Mouse (Mus musculus) CH12F3 (cell line): ENCODE measurements at regions not wholly inside any gene's neighbourhood (a gene's known extent, or its start where the extent isn't known, plus 50 kb on each side); places are given as distances from the start of the nearest gene placed in this dataset.

ENCODE experiments used
- in situ Hi-C: fragments of 300-500 bp; cut with MboI; formaldehyde crosslinking; loops from 2 replicates; pipeline ENCODE4 v1.14.3; 2020; ENCODE audit warnings: low sequenced_read_pairs

GRCm38 (mm10) chr3:35027898-35028297, 377.7 kb downstream of the Sox2 start:
- in situ Hi-C loops, result no loop called here

GRCm38 (mm10) chr3:35029924-35030323, 379.7 kb downstream of the Sox2 start:
- in situ Hi-C loops, result no loop called here

GRCm38 (mm10) chr3:35033587-35033986, 383.4 kb downstream of the Sox2 start:
- in situ Hi-C loops, result no loop called here

- in situ Hi-C loops, result no loop called here
Measured at GRCm38 (mm10) chr3:35035234-35035633, 385.0 kb downstream of the Sox2 start.

- in situ Hi-C loops, result no loop called here
Measured at GRCm38 (mm10) chr3:35043705-35044104, 393.5 kb downstream of the Sox2 start.

- in situ Hi-C loops, result no loop called here
Measured at GRCm38 (mm10) chr3:35059438-35059837, 409.2 kb downstream of the Sox2 start.

GRCm38 (mm10) chr3:35060042-35060441, 409.8 kb downstream of the Sox2 start:
- in situ Hi-C loops, result no loop called here

- in situ Hi-C loops, result no loop called here
Measured at GRCm38 (mm10) chr3:35066824-35067223, 416.6 kb downstream of the Sox2 start.

GRCm38 (mm10) chr3:35068586-35068985, 418.4 kb downstream of the Sox2 start:
- in situ Hi-C loops, result no loop called here

GRCm38 (mm10) chr3:35071046-35071445, 420.8 kb downstream of the Sox2 start:
- in situ Hi-C loops, result no loop called here

GRCm38 (mm10) chr3:35079887-35080286, 429.7 kb downstream of the Sox2 start:
- in situ Hi-C loops, result loop anchor here (25.0 kb wide), 1 partner anchor 1118 kb away; no protein-coding TSS in a partner anchor

GRCm38 (mm10) chr3:35084091-35084867, 434.1 kb downstream of the Sox2 start:
- in situ Hi-C loops, result loop anchor here (25.0 kb wide), 1 partner anchor 1122 kb away; no protein-coding TSS in a partner anchor

- in situ Hi-C loops, result loop anchor here (25.0 kb wide), 1 partner anchor 1126 kb away; no protein-coding TSS in a partner anchor
Measured at GRCm38 (mm10) chr3:35088241-35089080, 438.3 kb downstream of the Sox2 start.

GRCm38 (mm10) chr3:35090496-35091133, 440.4 kb downstream of the Sox2 start:
- in situ Hi-C loops, result loop anchor here (25.0 kb wide), 1 partner anchor 1128 kb away; no protein-coding TSS in a partner anchor

- in situ Hi-C loops, result loop anchor here (25.0 kb wide), 1 partner anchor 1131 kb away; no protein-coding TSS in a partner anchor
Measured at GRCm38 (mm10) chr3:35093001-35093400, 442.8 kb downstream of the Sox2 start.

GRCm38 (mm10) chr3:35095221-35095620, 445.0 kb downstream of the Sox2 start:
- in situ Hi-C loops, result loop anchor here (25.0 kb wide), 1 partner anchor 1133 kb away; no protein-coding TSS in a partner anchor

- in situ Hi-C loops, result loop anchor here (25.0 kb wide), 1 partner anchor 1134 kb away; no protein-coding TSS in a partner anchor
Measured at GRCm38 (mm10) chr3:35096381-35096780, 446.2 kb downstream of the Sox2 start.

GRCm38 (mm10) chr3:35097766-35098165, 447.6 kb downstream of the Sox2 start:
- in situ Hi-C loops, result loop anchor here (25.0 kb wide), 1 partner anchor 1135 kb away; no protein-coding TSS in a partner anchor

GRCm38 (mm10) chr3:35099226-35099625, 449.0 kb downstream of the Sox2 start:
- in situ Hi-C loops, result loop anchor here (25.0 kb wide), 1 partner anchor 1137 kb away; no protein-coding TSS in a partner anchor

GRCm38 (mm10) chr3:35099876-35100420, 449.7 kb downstream of the Sox2 start:
- in situ Hi-C loops, result loop anchor here (25.0 kb wide), 1 partner anchor 1138 kb away; no protein-coding TSS in a partner anchor
